Mouse (Mus musculus): ENCODE data around the gene Id2. TPM values are rescaled to one million over a fixed set of nuclear protein-coding genes. Genes with fewer than 3 reads are reported as not detected.
A peak's percentile ranks its signal among the peaks of the same experiment; 100 is the strongest.

The Id2 gene
- total and polyA plus RNA-seq, 3 experiments: 9.3 to 26.7 (median 11.9) TPM

- Histone ChIP-seq H3K79me2 (replicated peaks; ENCODE audit: control insufficient read depth, insufficient read depth, low read length) (no peaks in the 10 kb centered on the region), H3K9ac (ENCODE audit: low read depth, low read length) (no peak overlapping the region), H3K27ac (no peak overlapping the region), H3K4me1 (ENCODE audit: control insufficient read depth, insufficient read depth, low read length) (no peaks in the 10 kb centered on the region), H3K4me3 (no peak overlapping the region), H3K36me3 (ENCODE audit: control insufficient read depth, insufficient read depth, low read length) (no peaks in the 10 kb centered on the region), H3K27me3 (ENCODE audit: control insufficient read depth, insufficient read depth, low read length) (no peaks in the 10 kb centered on the region)
- no peak for DNase-seq
- intact Hi-C loops (cut with DNase I): no loop called here
- TF ChIP-seq CTCF (IDR thresholded peaks at IDR 0.05): no peak
- TF ChIP-seq EP300 (IDR thresholded peaks at IDR 0.05; ENCODE audit: insufficient read depth, low read depth, low read length): no peak
- no peak for TF ChIP-seq POLR2A (IDR thresholded peaks at IDR 0.05; ENCODE audit: insufficient read depth, low read depth, low read length)
- 91% methylated on average over 7 of the region's 7 CpGs for WGBS
Observed at GRCm38 (mm10) chr12:25060901-25061300, 36.0 kb downstream of the Id2 start.

DNA sequence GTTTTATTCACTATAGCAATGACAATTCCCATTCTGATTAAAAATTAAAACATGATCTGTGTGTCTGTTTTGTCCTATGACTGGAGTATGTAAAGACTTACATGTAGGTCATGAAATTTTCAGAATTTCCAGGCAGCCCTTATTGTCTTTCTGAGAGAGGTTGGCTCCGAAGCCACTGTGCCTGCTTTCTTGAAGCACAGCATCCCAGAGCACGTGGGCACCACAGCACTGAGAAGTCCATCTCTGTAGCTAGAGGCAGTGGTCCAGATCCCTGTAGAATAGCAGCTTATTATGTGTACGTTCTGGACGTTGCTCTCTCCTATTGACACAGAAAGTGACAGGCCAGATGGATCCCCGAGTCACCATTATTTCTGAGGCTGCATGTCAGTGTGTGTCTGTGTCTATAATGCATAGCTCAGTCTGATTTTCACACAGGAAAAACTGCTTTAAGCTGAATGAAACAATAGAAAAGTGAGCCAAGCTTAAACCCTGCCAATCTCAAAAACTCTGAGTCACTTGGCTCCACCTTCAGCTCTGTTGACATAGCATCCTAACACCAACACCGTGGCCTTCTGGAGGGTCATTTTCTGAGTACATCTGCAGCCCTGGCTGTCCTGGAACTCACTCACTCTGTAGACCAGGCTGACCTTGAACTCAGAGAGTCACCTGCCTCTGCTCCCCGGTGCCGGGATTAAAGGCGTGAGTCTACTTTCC is 37.3 kb downstream of the Id2 start:
- no peaks in the 10 kb centered on the region for H3K27me3 ChIP-seq (ENCODE audit: control insufficient read depth, insufficient read depth, low read length)
- no peaks in the 10 kb centered on the region for H3K36me3 ChIP-seq (ENCODE audit: control insufficient read depth, insufficient read depth, low read length)
- WGBS: 80% methylated on average over 9 of the region's 9 CpGs
- no peaks in the 10 kb centered on the region for H3K4me1 ChIP-seq (ENCODE audit: control insufficient read depth, insufficient read depth, low read length)
- DNase-seq: peak in 1 of 2 experiments; percentile 6
- no peak overlapping the region for H3K27ac ChIP-seq
- no peaks in the 10 kb centered on the region for H3K79me2 ChIP-seq (replicated peaks; ENCODE audit: control insufficient read depth, insufficient read depth, low read length)
- no peak overlapping the region for H3K4me3 ChIP-seq
- intact Hi-C loops (cut with DNase I): no loop called here
- no peak overlapping the region for H3K9ac ChIP-seq (ENCODE audit: low read depth, low read length)
- TF ChIP-seq CTCF (IDR thresholded peaks at IDR 0.05): no peak
- TF ChIP-seq POLR2A (IDR thresholded peaks at IDR 0.05; ENCODE audit: insufficient read depth, low read depth, low read length): no peak
- TF ChIP-seq EP300 (IDR thresholded peaks at IDR 0.05; ENCODE audit: insufficient read depth, low read depth, low read length): no peak

GRCm38 (mm10) chr12:25054963-25055362 is 42.0 kb downstream of the Id2 start:
- Histone ChIP-seq H3K4me3 (no peak overlapping the region), H3K4me1 (ENCODE audit: control insufficient read depth, insufficient read depth, low read length) (no peaks in the 10 kb centered on the region), H3K27me3 (ENCODE audit: control insufficient read depth, insufficient read depth, low read length) (no peaks in the 10 kb centered on the region), H3K27ac (no peak overlapping the region), H3K79me2 (replicated peaks; ENCODE audit: control insufficient read depth, insufficient read depth, low read length) (no peaks in the 10 kb centered on the region), H3K9ac (ENCODE audit: low read depth, low read length) (no peak overlapping the region), H3K36me3 (ENCODE audit: control insufficient read depth, insufficient read depth, low read length) (peaks cover 2% of the 10 kb centered on the region)
- 58% methylated on average over 4 of the region's 4 CpGs for WGBS
- no peak for DNase-seq
- no peak for TF ChIP-seq CTCF (IDR thresholded peaks at IDR 0.05)
- TF ChIP-seq EP300 (IDR thresholded peaks at IDR 0.05; ENCODE audit: insufficient read depth, low read depth, low read length): no peak
- TF ChIP-seq POLR2A (IDR thresholded peaks at IDR 0.05; ENCODE audit: insufficient read depth, low read depth, low read length): no peak
- intact Hi-C loops (cut with DNase I): no loop called here

DNA sequence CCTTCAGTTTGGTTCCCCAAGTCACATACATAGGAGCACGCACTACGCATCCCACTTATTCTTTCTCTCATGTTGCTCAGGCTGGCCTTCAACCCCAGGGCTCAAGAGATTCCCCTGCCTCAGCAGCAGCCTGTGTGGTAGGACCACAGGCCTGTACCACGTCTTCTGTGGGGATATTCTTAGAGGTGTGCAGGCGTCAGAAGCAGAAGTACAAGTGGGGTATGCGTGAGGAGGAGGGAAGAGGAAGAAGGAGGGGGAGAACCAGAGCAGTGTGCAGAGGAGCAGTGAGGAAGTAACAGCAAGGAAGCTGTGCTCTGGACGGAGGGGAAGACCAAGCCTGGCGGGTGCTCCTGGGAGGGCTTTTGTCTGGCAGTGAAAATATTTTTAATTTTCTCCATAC is 42.4 kb downstream of the Id2 start:
- no peak overlapping the region for H3K9ac ChIP-seq (ENCODE audit: low read depth, low read length)
- no peaks in the 10 kb centered on the region for H3K27me3 ChIP-seq (ENCODE audit: control insufficient read depth, insufficient read depth, low read length)
- intact Hi-C loops (cut with DNase I): no loop called here
- DNase-seq: no peak
- TF ChIP-seq POLR2A (IDR thresholded peaks at IDR 0.05; ENCODE audit: insufficient read depth, low read depth, low read length) (no peak), CTCF (IDR thresholded peaks at IDR 0.05) (no peak), EP300 (IDR thresholded peaks at IDR 0.05; ENCODE audit: insufficient read depth, low read depth, low read length) (no peak)
- H3K27ac ChIP-seq: no peak overlapping the region
- peaks cover 2% of the 10 kb centered on the region for H3K36me3 ChIP-seq (ENCODE audit: control insufficient read depth, insufficient read depth, low read length)
- no peaks in the 10 kb centered on the region for H3K79me2 ChIP-seq (replicated peaks; ENCODE audit: control insufficient read depth, insufficient read depth, low read length)
- H3K4me3 ChIP-seq: no peak overlapping the region
- WGBS: 59% methylated on average over 7 of the region's 7 CpGs
- no peaks in the 10 kb centered on the region for H3K4me1 ChIP-seq (ENCODE audit: control insufficient read depth, insufficient read depth, low read length)

- H3K79me2 ChIP-seq (replicated peaks; ENCODE audit: control insufficient read depth, insufficient read depth, low read length): no peaks in the 10 kb centered on the region
- H3K9ac ChIP-seq (ENCODE audit: low read depth, low read length): no peak overlapping the region
- DNase-seq: no peak
- H3K4me1 ChIP-seq (ENCODE audit: control insufficient read depth, insufficient read depth, low read length): no peaks in the 10 kb centered on the region
- H3K27me3 ChIP-seq (ENCODE audit: control insufficient read depth, insufficient read depth, low read length): no peaks in the 10 kb centered on the region
- H3K27ac ChIP-seq: no peak overlapping the region
- TF ChIP-seq POLR2A (IDR thresholded peaks at IDR 0.05; ENCODE audit: insufficient read depth, low read depth, low read length) (no peak), EP300 (IDR thresholded peaks at IDR 0.05; ENCODE audit: insufficient read depth, low read depth, low read length) (no peak), CTCF (IDR thresholded peaks at IDR 0.05) (no peak)
- intact Hi-C loops (cut with DNase I): no loop called here
- H3K36me3 ChIP-seq (ENCODE audit: control insufficient read depth, insufficient read depth, low read length): peaks cover 2% of the 10 kb centered on the region
- H3K4me3 ChIP-seq: no peak overlapping the region
- WGBS: 68% methylated on average over 5 of the region's 5 CpGs
Observed at GRCm38 (mm10) chr12:25049253-25049652, 47.7 kb downstream of the Id2 start.

DNA sequence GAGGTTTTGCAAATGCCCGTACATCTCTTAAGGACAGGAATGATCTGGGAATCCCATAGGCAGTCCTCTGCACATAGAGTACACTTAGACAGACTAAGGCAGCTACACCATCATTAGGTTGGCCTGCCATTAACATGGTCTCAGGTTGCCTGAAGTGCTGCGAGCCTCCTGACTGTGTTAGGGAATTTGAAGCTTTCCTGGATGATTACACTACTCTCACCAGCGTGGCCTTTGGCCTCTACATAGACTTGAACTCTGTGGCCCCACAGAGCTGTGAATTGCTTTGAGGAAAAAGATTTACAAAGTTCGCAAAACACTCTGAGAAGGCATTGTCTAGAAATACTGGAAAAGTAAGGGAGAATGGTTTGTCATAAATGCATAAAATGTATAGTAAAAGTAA is 52.4 kb downstream of the Id2 start:
- DNase-seq: no peak
- no peak overlapping the region for H3K4me3 ChIP-seq
- H3K79me2 ChIP-seq (replicated peaks; ENCODE audit: control insufficient read depth, insufficient read depth, low read length): no peaks in the 10 kb centered on the region
- 93% methylated on average over 4 of the region's 4 CpGs for WGBS
- no peaks in the 10 kb centered on the region; the same call in none of the 2 replicates for H3K36me3 ChIP-seq (ENCODE audit: control insufficient read depth, insufficient read depth, low read length)
- no peak overlapping the region for H3K9ac ChIP-seq (ENCODE audit: low read depth, low read length)
- no peak overlapping the region for H3K27ac ChIP-seq
- no peaks in the 10 kb centered on the region for H3K4me1 ChIP-seq (ENCODE audit: control insufficient read depth, insufficient read depth, low read length)
- H3K27me3 ChIP-seq (ENCODE audit: control insufficient read depth, insufficient read depth, low read length): no peaks in the 10 kb centered on the region
- intact Hi-C loops (cut with DNase I): no loop called here
- no peak for TF ChIP-seq POLR2A (IDR thresholded peaks at IDR 0.05; ENCODE audit: insufficient read depth, low read depth, low read length)
- no peak for TF ChIP-seq CTCF (IDR thresholded peaks at IDR 0.05)
- TF ChIP-seq EP300 (IDR thresholded peaks at IDR 0.05; ENCODE audit: insufficient read depth, low read depth, low read length): no peak

Data from heart, adult 2 months (tissue).